ENCODE assay signal across 24 mouse cellular contexts in the genomic region with DNA sequence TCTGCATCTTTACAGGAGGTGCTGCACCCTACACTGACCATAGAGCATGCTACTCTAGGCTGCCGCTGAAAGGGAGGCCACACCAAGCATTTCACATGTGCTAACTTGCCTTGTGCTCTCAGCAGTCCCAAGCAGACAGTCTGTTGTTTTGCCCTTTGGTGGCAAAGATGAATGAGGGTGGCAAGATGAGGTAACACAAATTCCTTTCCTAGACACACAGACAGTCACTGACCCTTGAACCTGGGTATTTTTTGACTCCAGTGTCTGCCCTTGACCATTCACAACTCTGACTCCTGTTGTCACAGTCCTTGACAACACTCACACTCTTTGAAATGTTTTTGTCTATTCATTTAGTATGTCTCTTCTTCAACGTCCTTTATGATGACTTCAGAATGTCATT.
DNase-seq lines count a peak whose midpoint lies in the region; ATAC-seq and TF ChIP-seq lines count a peak whose summit lies in the region.
"Had no signal": no experiment of that assay in that cellular context is flagged by ENCODE, and none has a peak within 500 bp of the region (broad histone marks: within the 10 kb centered on the region; RNA-seq: fewer than 3 reads in every experiment).

No protein-coding gene starts in this region.

- 80% methylated on average over 2 of the region's 2 CpGs for WGBS in liver, postnatal 0 days (ENCODE audit: insufficient replicate concordance)
- WGBS in liver, embryonic 11.5 days: 89% methylated on average over 2 of the region's 2 CpGs

- no peak overlapping the region for H3K27ac ChIP-seq in liver, postnatal 0 days (ENCODE audit: low read depth)
- H3K27ac ChIP-seq in liver, embryonic 11.5 days (ENCODE audit: low read depth, low read length): no peak overlapping the region
- H3K27ac ChIP-seq: embryonic facial prominence, embryonic 10.5 days; embryonic facial prominence, embryonic 12.5 days; forebrain, embryonic 13.5 days; forebrain, embryonic 15.5 days had no signal

- no peak overlapping the region for H3K9ac ChIP-seq in liver, postnatal 0 days (replicated peaks)
- H3K9ac ChIP-seq in liver, embryonic 11.5 days (ENCODE audit: low read depth, low read length): no peak overlapping the region
- H3K9ac ChIP-seq: embryonic facial prominence, embryonic 12.5 days; forebrain, embryonic 13.5 days; forebrain, embryonic 15.5 days had no signal

- peak; percentile 82 for ATAC-seq in liver, postnatal 0 days
- ATAC-seq in liver, embryonic 11.5 days (replicated peaks; ENCODE audit: low FRiP score): no peak
- ATAC-seq: activated CD4-positive, CD25-positive, alpha-beta regulatory T cell, adult 4 months; CD4-positive, CD25-positive, alpha-beta regulatory T cell, adult 4 months; forebrain, embryonic 13.5 days; forebrain, embryonic 15.5 days; Patski had no signal

- H3K36me3 ChIP-seq in liver, postnatal 0 days (replicated peaks; ENCODE audit: insufficient read depth, low read length): no peaks in the 10 kb centered on the region
- no peaks in the 10 kb centered on the region for H3K36me3 ChIP-seq in liver, embryonic 11.5 days (ENCODE audit: control insufficient read depth, insufficient read depth, low read length)
- H3K36me3 ChIP-seq: embryonic facial prominence, embryonic 10.5 days; embryonic facial prominence, embryonic 12.5 days; forebrain, embryonic 15.5 days; G1E had no signal

- DNase-seq in heart, adult 11 months: peak; percentile 17
- DNase-seq in heart, adult 9 months (ENCODE audit: low spot score in 2 of 2): no peak
- peak; percentile 53 for DNase-seq in kidney, adult 9 months
- no peak for DNase-seq in kidney, adult 8-10 months
- DNase-seq in liver, postnatal 0 days: no peak
- DNase-seq in liver, embryonic 11.5 days (ENCODE audit: low spot score): no peak
- DNase-seq: adrenal gland, adult 8-10 months; adrenal gland, postnatal 14 days; adrenal gland, postnatal 36 days; B cell, adult 2 months; cerebellum, adult 11-12 months; cerebellum, adult 2 months; cerebellum, adult 9-10 months; cerebellum, postnatal 10 days; cerebellum, postnatal 25 days had no signal

- no peak for TF ChIP-seq CTCF in liver, postnatal 0 days (IDR thresholded peaks at IDR 0.05; ENCODE audit: low read depth)

- no peaks in the 10 kb centered on the region for H3K9me3 ChIP-seq in liver, postnatal 0 days (ENCODE audit: low read length)
- H3K9me3 ChIP-seq in liver, embryonic 11.5 days (ENCODE audit: control insufficient read depth, low read length): no peaks in the 10 kb centered on the region
- H3K9me3 ChIP-seq: embryonic facial prominence, embryonic 10.5 days; embryonic facial prominence, embryonic 12.5 days; forebrain, embryonic 13.5 days; forebrain, embryonic 15.5 days had no signal

- H3K4me1 ChIP-seq in liver, postnatal 0 days (ENCODE audit: insufficient read depth): peaks cover 5% of the 10 kb centered on the region; the same call in 1 of the 2 replicates
- H3K4me1 ChIP-seq in liver, embryonic 11.5 days (replicated peaks; ENCODE audit: control insufficient read depth, insufficient read depth, low read length): no peaks in the 10 kb centered on the region
- H3K4me1 ChIP-seq: embryonic facial prominence, embryonic 12.5 days; forebrain, embryonic 13.5 days; forebrain, embryonic 15.5 days had no signal

- no peak overlapping the region for H3K4me3 ChIP-seq in liver, postnatal 0 days (ENCODE audit: low read depth, low read length)
- no peak overlapping the region for H3K4me3 ChIP-seq in liver, embryonic 11.5 days (ENCODE audit: low read depth, low read length)
- H3K4me3 ChIP-seq: embryonic facial prominence, embryonic 10.5 days; embryonic facial prominence, embryonic 12.5 days; forebrain, embryonic 13.5 days; forebrain, embryonic 15.5 days had no signal

- TF ChIP-seq EP300 in liver, postnatal 0 days (IDR thresholded peaks at IDR 0.05; ENCODE audit: low read depth): no peak

- H3K4me2 ChIP-seq in liver, postnatal 0 days (ENCODE audit: low read depth, low read length): no peak overlapping the region
- H3K4me2 ChIP-seq in liver, embryonic 11.5 days: no peak overlapping the region
- H3K4me2 ChIP-seq: embryonic facial prominence, embryonic 12.5 days; forebrain, embryonic 13.5 days; forebrain, embryonic 15.5 days had no signal

- H3K27me3 ChIP-seq in liver, postnatal 0 days (ENCODE audit: insufficient read depth, low read length): no peaks in the 10 kb centered on the region
- no peaks in the 10 kb centered on the region for H3K27me3 ChIP-seq in liver, embryonic 11.5 days (replicated peaks; ENCODE audit: control insufficient read depth, insufficient read depth, low read length)
- H3K27me3 ChIP-seq: CH12.LX; embryonic facial prominence, embryonic 12.5 days; forebrain, embryonic 13.5 days; forebrain, embryonic 15.5 days; Patski had no signal

Comparison
In these comparisons a context has a peak if more than half of its experiments do, and no peak if none do; other contexts are left out.
1. DNase-seq: peak in heart, adult 11 months (single experiment) and kidney, adult 9 months (single experiment); none in heart, adult 9 months (0 of 2), kidney, adult 8-10 months (0 of 2), liver, postnatal 0 days (single experiment) and liver, embryonic 11.5 days (single experiment).